Mouse (Mus musculus) limb, embryonic 15.5 days (tissue): ENCODE data around the gene Cdk5rap2. TPM values are rescaled to one million over a fixed set of nuclear protein-coding genes. Genes with fewer than 3 reads are reported as not detected.

Experiments used
- ATAC-seq: fragments of 200-750 bp; cut with Nextera tagmentation; 2 replicates; pipeline ENCODE4 v1.8.0; 2017; ENCODE audit warnings: low read depth, moderate TSS enrichment; ENCODE audit not compliant: insufficient number of reproducible peaks, low FRiP score, low TSS enrichment
- H3K27ac ChIP-seq: fragments of 300-500 bp; sonication (generic); 2 replicates; pipeline ENCODE4 v1.5.1; 2015; ENCODE audit warnings: moderate library complexity, mild to moderate bottlenecking, inconsistent platforms
- H3K27me3 ChIP-seq: fragments of 300-500 bp; sonication (generic); 2 replicates; pipeline ENCODE4 v1.6.1; 2015; ENCODE audit warnings: inconsistent platforms
- H3K36me3 ChIP-seq: fragments of 300-500 bp; sonication (generic); 2 replicates; pipeline ENCODE4 v1.6.1; 2015; ENCODE audit warnings: inconsistent platforms
- H3K4me1 ChIP-seq: fragments of 300-500 bp; sonication (generic); 2 replicates; pipeline ENCODE4 v1.6.1; 2015; ENCODE audit warnings: inconsistent platforms
- H3K4me2 ChIP-seq: fragments of 300-500 bp; sonication (generic); 2 replicates; pipeline ENCODE4 v1.6.1; 2015; ENCODE audit warnings: mild to moderate bottlenecking, inconsistent platforms
- H3K4me3 ChIP-seq: fragments of 300-500 bp; sonication (generic); 2 replicates; pipeline ENCODE4 v1.5.1; 2015; ENCODE audit warnings: mild to moderate bottlenecking, inconsistent platforms
- H3K9ac ChIP-seq: fragments of 300-500 bp; sonication (generic); 2 replicates; pipeline ENCODE4 v1.6.1; 2015; ENCODE audit warnings: inconsistent platforms
- H3K9me3 ChIP-seq: fragments of 300-500 bp; sonication (generic); 2 replicates; pipeline ENCODE4 v1.6.1; 2016; ENCODE audit warnings: inconsistent platforms
- WGBS: fragments of 180-500 bp; shearing (Covaris S2); methylation state at CpG from one replicate; pipeline ENCODE4 v1.1.7; 2015; 5-methylcytosine and 5-hydroxymethylcytosine counted together
- polyA plus RNA-seq: library from polyadenylated mRNA; unstranded; fragments of >200 nt; fragmentation: Nextera tagmentation; extraction: Ambion mirVana; gene quantifications from 2 replicates; pipeline ENCODE4 v1.2.1, GENCODE M21; 2015

Cdk5rap2 gene
- polyA plus RNA-seq: 16.3 and 17.2 TPM in 2 replicates

DNA sequence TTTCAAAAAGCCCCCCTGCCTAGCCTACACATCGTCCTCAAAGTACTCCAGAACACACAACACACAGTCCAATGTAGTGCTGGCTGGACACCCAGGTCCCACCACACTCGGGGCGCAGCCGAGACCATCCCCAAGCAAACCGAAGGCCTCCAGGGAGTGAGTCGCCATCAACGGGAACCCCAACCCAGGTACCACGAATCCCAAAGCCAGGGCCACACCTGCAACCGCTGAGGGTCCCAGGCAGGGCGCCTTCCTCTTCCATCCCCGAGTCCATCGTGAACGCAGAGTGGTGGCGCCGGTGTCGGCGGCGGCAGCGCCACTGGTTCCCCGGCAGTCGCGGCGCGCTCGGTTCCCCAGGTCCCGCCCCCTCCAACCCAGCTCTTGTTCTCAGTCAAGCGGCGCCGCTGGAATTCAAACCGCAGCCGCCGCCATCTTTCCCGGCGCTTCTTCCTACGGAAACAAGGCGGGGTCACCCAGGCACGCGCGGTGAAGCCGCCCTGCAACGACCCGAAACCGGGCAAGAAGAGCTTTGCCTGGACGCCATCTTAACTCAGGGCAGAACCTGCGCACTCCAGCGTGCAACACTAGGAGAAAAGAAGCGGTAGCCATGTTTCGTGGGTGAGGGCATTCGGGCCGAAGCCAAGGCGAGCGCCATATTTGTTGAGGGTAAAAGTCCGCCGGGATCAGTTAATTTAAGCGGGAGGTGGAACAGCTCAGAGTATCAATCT, at the start of gene Cdk5rap2:
Gene Cdk5rap2 (minus strand): TSS at position 450 of the 728 bp plus-strand sequence.
- Histone ChIP-seq H3K9me3 (no peaks in the 10 kb centered on the region), H3K4me3 (peak within 1 kb of the TSS; percentile 59), H3K27me3 (no peaks in the 10 kb centered on the region), H3K9ac (peak within 1 kb of the TSS; percentile 78), H3K4me2 (peak within 1 kb of the TSS; percentile 50), H3K27ac (peak within 1 kb of the TSS; percentile 88), H3K36me3 (no peaks in the 10 kb centered on the region), H3K4me1 (peaks cover 27% of the 10 kb centered on the region)
- WGBS: under 1% methylated on average over 51 of the region's 55 CpGs
- ATAC-seq: peak; percentile 98

DNA sequence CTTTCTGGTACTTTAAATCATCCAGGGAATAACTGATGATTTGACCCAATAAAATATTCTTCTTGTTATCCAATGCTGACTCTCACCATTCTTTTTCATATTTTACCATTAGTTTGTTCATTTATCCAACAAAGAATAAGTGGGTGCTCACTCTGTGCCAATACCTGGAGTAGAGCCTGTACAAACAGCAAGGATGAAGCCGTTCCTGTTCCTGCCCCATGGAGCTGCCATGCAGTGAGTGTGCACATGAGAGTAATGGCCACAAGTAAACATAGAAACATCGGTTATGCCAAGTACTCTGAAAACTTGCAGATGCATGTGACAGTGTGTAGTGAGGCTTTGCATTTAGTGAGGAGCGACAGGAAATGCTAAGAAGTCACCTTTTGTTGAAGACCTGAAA, 41.9 kb upstream of the Cdk5rap2 start:
- 86% methylated on average over 3 of the region's 3 CpGs for WGBS
- Histone ChIP-seq H3K9ac (no peak overlapping the region), H3K4me2 (no peak overlapping the region), H3K4me1 (no peaks in the 10 kb centered on the region), H3K4me3 (no peak overlapping the region), H3K9me3 (no peaks in the 10 kb centered on the region), H3K36me3 (no peaks in the 10 kb centered on the region), H3K27ac (no peak overlapping the region), H3K27me3 (no peaks in the 10 kb centered on the region)
- ATAC-seq: no peak

DNA sequence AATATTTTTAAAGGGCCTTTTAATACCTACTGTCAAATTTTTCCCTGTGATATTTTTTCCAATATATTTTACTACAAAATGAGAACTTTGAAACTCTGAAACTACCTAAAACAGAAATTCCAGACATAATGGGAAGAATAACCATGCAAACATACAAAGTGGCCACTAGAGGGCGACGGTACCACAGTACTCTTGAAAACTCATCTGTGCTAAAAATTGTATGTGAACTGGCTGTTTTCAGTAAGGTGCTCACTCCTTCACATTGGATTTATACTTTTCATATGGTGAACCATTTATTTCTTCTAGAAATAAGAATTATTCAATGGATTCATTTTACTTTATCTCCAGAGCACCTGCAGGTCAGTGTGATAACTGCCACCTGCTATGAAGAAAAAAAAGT, 41.5 kb upstream of the Cdk5rap2 start:
- Histone ChIP-seq H3K4me2 (no peak overlapping the region), H3K36me3 (no peaks in the 10 kb centered on the region), H3K9ac (no peak overlapping the region), H3K4me1 (no peaks in the 10 kb centered on the region), H3K27me3 (no peaks in the 10 kb centered on the region), H3K4me3 (no peak overlapping the region), H3K27ac (no peak overlapping the region), H3K9me3 (no peaks in the 10 kb centered on the region)
- no peak for ATAC-seq
- 1% methylated on average over 2 of the region's 2 CpGs for WGBS

DNA sequence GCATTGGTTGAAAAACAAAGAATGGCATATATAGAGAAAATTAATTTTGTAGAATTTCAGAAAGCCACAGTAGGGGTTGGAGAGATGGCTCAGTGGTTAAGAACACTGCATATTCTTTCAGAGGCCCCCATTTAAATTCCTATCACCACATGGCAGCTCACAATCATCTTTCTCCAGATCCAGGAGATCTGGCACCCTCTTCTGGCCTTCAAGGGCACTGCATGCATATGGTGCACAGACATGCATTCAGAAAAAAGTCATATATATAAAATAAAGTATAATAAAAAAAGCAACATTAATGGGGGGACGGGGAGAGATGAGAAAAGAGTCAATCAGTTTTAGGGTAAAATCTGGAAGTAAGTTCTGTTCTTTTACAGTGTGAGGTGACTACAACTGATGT, 39.4 kb upstream of the Cdk5rap2 start:
- Histone ChIP-seq H3K27ac (no peak overlapping the region), H3K9ac (no peak overlapping the region), H3K9me3 (no peaks in the 10 kb centered on the region), H3K4me2 (no peak overlapping the region), H3K4me3 (no peak overlapping the region), H3K27me3 (no peaks in the 10 kb centered on the region), H3K4me1 (no peaks in the 10 kb centered on the region), H3K36me3 (no peaks in the 10 kb centered on the region)
- ATAC-seq: no peak
- 89% methylated on average over 1 of the region's 1 CpGs for WGBS

DNA sequence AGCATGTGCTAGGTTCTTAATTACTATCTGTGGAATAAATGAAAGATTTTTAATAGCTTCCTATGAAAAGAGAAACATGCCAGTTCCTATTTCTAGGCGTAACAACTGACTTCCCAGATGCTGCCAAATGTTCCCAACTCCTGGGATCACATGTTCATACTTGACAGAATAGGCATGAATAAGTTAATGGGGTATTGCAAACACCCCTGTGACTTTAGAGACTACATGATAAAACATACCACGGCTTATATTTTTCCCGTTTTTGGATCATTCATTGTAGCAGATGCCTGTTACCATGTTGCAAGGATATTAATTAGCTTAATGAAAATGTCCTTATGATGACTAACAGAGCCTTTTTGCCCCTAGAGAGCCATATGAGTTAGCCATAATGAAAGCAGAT, 36.5 kb upstream of the Cdk5rap2 start:
- no peak for ATAC-seq
- no peak overlapping the region for H3K9ac ChIP-seq
- no peaks in the 10 kb centered on the region for H3K36me3 ChIP-seq
- 72% methylated on average over 3 of the region's 3 CpGs for WGBS
- no peak overlapping the region for H3K4me2 ChIP-seq
- H3K27ac ChIP-seq: no peak overlapping the region
- no peaks in the 10 kb centered on the region for H3K4me1 ChIP-seq
- H3K9me3 ChIP-seq: no peaks in the 10 kb centered on the region
- no peak overlapping the region for H3K4me3 ChIP-seq
- no peaks in the 10 kb centered on the region for H3K27me3 ChIP-seq

DNA sequence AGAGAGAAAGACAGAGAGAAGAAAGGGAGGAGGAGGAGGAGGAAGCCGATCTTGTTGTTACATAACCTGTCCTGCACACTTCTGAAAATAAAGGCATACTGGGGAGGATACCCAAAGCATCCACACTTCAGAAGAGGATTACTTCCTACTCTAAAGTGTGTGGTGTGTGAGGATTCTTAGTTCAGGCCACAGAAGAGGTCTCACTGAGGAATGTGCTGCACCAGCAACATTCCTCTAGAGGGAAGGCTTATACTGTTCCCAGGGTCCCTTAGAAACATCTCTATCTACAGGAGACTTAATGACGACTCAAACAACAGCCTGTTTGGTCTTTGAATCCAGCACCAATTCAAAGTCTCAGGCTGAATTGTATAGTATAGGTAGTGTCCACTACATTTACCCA, 10.0 kb upstream of the Cdk5rap2 start:
- H3K27ac ChIP-seq: no peak overlapping the region
- no peaks in the 10 kb centered on the region for H3K27me3 ChIP-seq
- H3K9ac ChIP-seq: no peak overlapping the region
- H3K36me3 ChIP-seq: no peaks in the 10 kb centered on the region
- no peaks in the 10 kb centered on the region for H3K4me1 ChIP-seq
- no peak for ATAC-seq
- H3K4me2 ChIP-seq: no peak overlapping the region
- 65% methylated on average over 2 of the region's 2 CpGs for WGBS
- H3K4me3 ChIP-seq: no peak overlapping the region
- H3K9me3 ChIP-seq: no peaks in the 10 kb centered on the region

DNA sequence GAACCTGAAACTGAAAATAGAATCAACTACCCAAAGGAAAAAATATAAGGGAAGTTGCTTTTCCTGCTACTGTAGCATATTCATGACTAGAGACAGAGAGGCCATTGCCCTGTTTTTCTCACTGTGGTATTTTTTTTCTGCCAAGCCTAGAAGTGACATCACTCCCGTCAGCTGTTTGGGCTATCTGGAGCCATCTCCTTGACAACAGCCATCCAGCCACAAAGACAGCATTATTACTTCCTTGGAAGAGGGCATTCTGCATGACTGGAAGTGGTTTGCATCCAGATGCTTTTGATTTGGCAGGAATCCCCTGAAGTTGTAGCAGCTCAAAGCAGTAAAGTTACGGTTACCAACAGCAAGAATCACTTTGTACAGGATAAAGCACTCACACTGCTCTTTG, 1.9 kb upstream of the Cdk5rap2 start:
- no peak overlapping the region for H3K9ac ChIP-seq
- no peaks in the 10 kb centered on the region for H3K9me3 ChIP-seq
- no peaks in the 10 kb centered on the region for H3K36me3 ChIP-seq
- H3K27me3 ChIP-seq: no peaks in the 10 kb centered on the region
- WGBS: 19% methylated on average over 2 of the region's 2 CpGs
- no peak overlapping the region for H3K27ac ChIP-seq
- no peak overlapping the region for H3K4me2 ChIP-seq
- ATAC-seq: no peak
- peaks cover 24% of the 10 kb centered on the region for H3K4me1 ChIP-seq
- H3K4me3 ChIP-seq: no peak overlapping the region

GRCm38 (mm10) chr4:70409456-70409855, 787 bp downstream of the Cdk5rap2 start:
- Histone ChIP-seq H3K9ac (peak overlapping the region; percentile 78), H3K9me3 (no peaks in the 10 kb centered on the region), H3K4me2 (peak overlapping the region; percentile 50), H3K4me3 (peak overlapping the region; percentile 59), H3K27me3 (no peaks in the 10 kb centered on the region), H3K27ac (no peak overlapping the region), H3K36me3 (no peaks in the 10 kb centered on the region), H3K4me1 (peaks cover 27% of the 10 kb centered on the region)
- no peak for ATAC-seq
- WGBS: 21% methylated on average over 9 of the region's 9 CpGs

- H3K4me3 ChIP-seq: no peak overlapping the region
- no peaks in the 10 kb centered on the region for H3K27me3 ChIP-seq
- no peak overlapping the region for H3K4me2 ChIP-seq
- H3K4me1 ChIP-seq: peaks cover 12% of the 10 kb centered on the region
- no peak overlapping the region for H3K27ac ChIP-seq
- peaks cover 28% of the 10 kb centered on the region for H3K36me3 ChIP-seq
- ATAC-seq: no peak
- H3K9me3 ChIP-seq: no peaks in the 10 kb centered on the region
- WGBS: 70% methylated on average over 9 of the region's 9 CpGs
- no peak overlapping the region for H3K9ac ChIP-seq
Observed at GRCm38 (mm10) chr4:70402109-70402819, 8.0 kb downstream of the Cdk5rap2 start.

- WGBS: 78% methylated on average over 5 of the region's 5 CpGs
- no peak overlapping the region for H3K27ac ChIP-seq
- no peaks in the 10 kb centered on the region for H3K27me3 ChIP-seq
- no peak overlapping the region for H3K4me3 ChIP-seq
- peaks cover 28% of the 10 kb centered on the region for H3K36me3 ChIP-seq
- H3K4me2 ChIP-seq: no peak overlapping the region
- peaks cover 14% of the 10 kb centered on the region for H3K4me1 ChIP-seq
- H3K9me3 ChIP-seq: no peaks in the 10 kb centered on the region
- H3K9ac ChIP-seq: no peak overlapping the region
- no peak for ATAC-seq
Observed at GRCm38 (mm10) chr4:70399476-70399875, 10.8 kb downstream of the Cdk5rap2 start.

DNA sequence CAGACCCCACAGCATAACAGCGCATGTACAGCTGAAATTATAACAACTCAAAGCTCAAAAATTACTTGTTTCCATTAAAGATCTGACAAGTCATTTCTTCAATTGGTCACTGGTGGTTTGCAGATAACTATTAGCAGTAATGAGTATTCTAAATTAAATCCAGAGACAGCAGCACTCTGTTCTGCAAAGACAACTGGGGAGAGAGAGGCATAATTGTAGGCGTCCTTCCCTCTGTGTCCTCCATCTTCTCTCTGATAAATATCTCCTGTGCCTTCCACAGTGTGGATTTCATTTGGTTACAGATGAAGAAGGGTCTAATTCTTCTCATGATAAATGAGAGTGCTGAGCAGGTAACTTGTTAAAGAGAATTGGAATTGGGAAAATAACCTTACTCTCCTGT, 11.2 kb downstream of the Cdk5rap2 start:
- Histone ChIP-seq H3K9ac (no peak overlapping the region), H3K4me2 (no peak overlapping the region), H3K9me3 (no peaks in the 10 kb centered on the region), H3K27ac (no peak overlapping the region), H3K4me3 (no peak overlapping the region), H3K27me3 (no peaks in the 10 kb centered on the region), H3K36me3 (peaks cover 28% of the 10 kb centered on the region), H3K4me1 (peaks cover 14% of the 10 kb centered on the region)
- WGBS: 77% methylated on average over 2 of the region's 2 CpGs
- no peak for ATAC-seq

DNA sequence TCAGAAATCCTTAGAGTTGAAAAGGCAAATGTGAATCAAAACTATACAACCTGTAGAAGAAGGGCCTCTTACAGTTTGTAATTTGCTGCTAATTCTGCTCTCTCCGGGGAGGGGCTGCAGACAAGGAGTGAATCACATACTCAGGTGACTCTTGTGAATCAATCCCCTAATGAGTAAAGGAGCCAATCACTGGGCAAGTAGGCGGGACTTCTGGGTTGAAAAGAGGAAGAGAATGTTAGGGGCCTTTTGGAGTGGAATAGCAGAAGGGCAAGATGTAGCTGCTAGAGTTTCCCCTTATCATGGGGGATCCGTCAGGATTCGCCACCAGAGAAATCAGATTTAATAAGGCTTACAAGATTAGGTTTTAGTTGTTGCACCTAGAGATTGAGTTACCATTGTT, 12.2 kb downstream of the Cdk5rap2 start:
- Histone ChIP-seq H3K36me3 (peaks cover 25% of the 10 kb centered on the region), H3K27me3 (no peaks in the 10 kb centered on the region)
- 83% methylated on average over 4 of the region's 4 CpGs for WGBS

More for the DNA sequence above, 12.2 kb downstream of the Cdk5rap2 start:
- peaks cover 14% of the 10 kb centered on the region for H3K4me1 ChIP-seq
- no peak overlapping the region for H3K27ac ChIP-seq
- H3K9ac ChIP-seq: no peak overlapping the region
- no peaks in the 10 kb centered on the region for H3K9me3 ChIP-seq
- no peak overlapping the region for H3K4me3 ChIP-seq
- H3K4me2 ChIP-seq: no peak overlapping the region
- no peak for ATAC-seq
